Mouse (Mus musculus): Measurements from ENCODE around the gene Dqx1.

The Dqx1 gene

DNA sequence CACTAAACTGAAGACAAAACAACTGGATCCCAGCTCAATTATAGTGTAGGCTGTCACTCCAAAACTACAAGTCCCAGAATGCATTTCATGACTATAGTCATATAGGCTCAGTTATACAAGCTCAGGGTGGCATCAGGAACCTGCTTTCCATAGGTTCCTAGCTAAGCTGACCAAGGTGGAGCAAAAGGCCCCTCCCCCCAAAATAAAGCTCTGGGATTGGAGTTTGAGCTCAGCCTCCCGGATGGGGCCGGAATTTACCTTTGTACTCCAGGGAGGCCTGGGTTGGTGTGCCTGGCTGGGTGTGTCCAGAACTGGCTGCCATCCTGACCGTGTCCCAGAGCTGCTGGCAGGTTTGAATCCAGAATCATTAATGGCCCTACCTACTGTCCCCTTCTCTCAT lies at the start of gene Dqx1:
Gene Dqx1 (plus strand): TSS at position 55 of the 400 bp plus-strand sequence.
- no peak for DNase-seq

DNA sequence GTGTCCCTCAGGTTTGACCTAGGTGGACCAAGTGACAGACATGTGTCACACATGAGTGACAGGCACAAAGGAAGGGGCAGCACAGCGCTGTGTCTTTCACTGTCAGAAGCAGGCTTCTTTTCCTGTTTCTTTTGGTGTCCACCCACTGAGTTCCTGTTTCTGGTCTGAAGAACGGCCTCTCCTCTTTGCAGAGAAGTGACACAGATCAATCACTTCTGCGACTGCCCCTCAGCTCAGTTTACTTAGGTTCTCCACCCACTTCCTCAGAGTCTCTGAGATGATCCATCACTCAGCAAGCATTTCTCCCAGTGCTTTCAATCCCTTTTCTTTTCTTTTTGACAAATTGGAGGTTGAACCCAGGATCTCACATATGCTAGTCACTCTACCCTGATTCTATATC lies 49.0 kb upstream of the Dqx1 start:
- no peak for DNase-seq

DNA sequence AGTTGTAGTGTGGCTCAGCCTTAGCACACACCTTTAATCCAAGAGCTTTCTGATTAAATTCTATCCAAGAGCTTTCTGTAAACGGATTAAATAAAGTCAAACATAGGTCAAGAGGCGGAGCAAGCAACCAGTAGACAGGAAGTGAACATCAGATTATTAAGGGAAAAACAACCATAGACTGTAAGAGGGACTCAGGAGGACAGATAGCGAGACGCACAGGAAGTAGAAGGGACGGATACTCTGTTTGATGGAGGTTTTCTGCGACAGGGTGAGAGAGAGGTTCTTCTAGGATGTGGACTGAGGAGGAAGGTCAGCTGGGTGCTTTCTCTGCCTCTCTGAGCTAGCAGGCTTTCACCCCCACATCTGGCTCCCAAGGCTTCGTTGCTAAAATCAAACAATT lies 47.6 kb upstream of the Dqx1 start:
- DNase-seq, result no peak

DNA sequence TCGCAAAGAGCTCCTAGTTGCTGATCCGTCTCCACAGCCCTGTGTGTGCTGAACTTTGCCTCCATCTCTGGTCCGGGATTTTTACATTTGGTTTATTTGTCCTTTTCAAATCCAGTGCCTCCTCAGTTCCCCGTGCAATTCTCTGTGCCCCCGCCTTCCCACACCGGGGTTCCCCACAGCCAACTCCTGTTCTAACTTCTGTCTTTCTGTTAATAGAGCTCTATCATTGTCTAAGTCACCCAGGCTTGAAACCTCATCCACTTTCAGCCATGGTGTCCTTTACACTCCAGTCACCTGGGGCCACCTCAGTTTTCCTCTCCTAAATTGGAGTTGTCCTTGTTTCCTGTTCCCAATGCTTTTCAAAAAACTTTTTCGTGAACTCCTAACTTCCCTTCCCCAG lies 46.4 kb upstream of the Dqx1 start:
- DNase-seq, result no peak

DNA sequence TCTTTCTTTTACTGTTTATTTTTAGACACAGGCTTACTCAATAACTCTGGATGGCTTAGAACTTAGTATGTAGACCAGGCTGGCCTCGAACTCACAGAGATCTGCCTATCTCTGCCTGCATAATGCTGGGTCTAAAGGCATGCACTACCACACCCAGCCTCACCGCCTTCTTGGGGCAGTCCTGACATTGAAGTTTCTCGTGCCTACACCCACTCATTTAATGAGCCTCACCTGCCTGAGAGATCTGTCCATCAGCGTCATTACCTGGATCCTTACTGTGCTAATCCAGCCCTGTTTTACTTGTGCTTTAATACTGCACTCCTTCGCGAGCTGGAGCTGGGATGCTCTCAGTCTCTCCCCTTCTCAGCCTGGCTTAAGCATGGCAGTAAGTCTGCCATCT lies 45.9 kb upstream of the Dqx1 start:
- no peak for DNase-seq

DNA sequence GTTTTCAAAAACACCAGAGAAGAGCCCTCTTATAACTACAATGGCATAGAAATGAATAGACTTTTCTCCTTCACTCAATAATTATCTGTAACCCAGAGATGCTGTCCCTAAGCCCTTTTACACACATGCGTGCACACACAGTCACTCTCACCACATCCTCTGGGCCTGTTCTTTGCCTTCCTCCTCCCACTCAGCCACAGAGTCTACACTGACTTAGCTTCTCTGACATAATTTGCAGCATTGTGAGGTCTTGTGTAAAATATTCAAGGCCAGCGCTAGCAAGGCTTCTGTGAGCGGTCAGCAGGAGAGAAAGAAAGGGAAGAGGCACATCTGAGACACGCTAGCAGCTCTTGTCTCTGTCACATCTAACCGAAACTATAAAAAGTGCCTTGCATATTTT lies 44.2 kb upstream of the Dqx1 start:
- no peak for DNase-seq

DNA sequence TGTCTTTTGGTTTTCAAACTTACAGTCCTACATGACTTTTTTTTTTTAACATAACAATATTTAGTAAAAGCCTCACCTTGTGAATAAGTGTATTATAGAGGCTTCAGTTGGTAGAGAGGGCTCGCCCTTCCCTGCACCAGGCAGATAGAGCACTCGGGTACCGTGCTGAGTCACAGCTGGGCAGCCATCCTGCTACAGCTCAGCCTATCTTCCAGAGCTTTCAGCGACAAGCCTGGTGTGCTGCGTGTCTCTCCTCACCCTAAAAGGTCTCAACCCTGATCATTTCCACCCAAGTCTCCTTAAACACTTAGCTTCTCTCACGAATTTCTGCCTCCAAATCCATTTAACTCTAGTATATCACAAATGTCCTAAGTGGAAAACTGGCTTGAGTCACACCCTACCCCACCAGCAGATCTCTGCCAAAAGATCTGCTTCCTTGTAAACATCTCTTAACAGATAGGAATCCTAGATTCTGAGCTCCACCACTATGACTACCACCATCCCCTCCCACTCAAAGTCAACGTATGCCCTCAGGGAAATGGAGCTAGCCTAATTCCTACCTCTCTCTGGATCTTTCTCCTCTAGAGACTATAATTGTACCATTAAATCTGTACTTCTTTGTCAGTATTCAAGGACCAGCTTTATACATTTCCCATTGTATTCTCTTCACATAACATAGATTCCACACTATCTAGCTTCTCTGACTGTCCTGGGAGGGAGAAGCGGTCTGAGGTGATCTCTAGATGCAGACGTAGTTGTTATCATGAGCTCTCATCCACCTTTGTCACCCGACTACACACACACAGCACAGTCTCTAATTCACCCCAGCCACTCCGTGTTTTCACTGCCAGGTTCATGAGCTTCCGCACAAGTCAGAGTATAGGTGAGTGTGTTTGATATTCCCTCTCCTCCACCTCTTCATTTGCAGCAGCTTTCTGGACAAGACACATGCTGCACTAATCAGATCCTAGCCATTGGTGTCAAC lies 42.9 kb upstream of the Dqx1 start:
- no peak for DNase-seq

DNA sequence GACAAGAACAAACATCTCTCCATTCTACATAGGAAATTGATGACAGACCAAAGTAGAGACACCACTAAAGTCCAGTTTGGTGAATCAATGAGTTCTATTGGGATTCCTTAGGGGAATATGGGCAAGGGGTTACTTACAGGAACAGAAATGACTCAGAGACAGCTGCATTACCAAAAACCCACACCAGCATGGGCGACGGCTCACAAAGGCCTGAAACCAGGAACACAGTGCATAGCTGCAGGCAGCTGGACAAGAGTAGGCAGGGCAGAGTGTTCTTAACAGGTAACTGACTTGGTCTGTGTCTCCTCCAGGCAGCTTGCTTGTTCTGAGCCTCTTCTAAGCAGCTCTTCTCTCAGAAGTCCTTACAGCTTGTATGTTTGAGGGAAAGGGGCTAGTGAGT lies 41.9 kb upstream of the Dqx1 start:
- DNase-seq, result no peak

DNA sequence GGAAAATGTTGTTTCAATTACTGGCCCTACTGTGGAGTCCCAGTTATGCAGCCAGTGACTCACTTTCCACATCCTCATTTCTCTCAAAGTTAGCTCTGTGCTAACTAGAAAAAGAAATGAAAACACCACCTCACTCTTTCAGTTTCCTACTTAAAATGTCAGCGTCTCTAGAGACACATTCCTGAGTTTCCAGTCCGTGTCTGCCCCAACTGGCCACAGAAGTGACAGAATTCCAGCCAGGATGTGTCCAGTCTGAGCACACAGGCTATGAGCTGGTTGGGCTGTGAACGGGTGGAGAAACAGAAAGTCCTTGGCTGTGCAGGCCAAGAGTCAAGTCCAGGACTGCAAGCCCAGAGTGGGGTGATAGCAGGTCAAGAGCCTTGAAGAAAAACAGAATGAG lies 40.5 kb upstream of the Dqx1 start:
- DNase-seq, result no peak

DNA sequence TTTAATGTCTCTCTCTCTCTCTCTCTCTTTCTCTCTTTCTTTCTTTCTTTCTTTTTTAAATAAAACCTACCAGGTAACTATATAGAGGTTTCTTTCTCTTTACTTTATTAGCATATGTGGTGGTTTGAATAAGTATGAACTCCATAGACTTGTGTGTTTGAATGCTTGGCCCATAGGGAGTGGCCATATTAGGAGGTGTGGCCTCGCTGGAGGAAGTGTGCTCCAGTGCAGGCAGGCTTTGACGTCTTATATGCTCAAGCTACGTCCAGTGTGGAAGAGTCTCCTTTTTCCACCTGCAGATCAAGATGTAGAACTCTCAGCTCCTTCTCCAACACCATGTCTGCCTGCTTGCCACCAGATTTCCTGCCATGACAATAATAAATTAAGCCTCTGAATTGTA lies 38.6 kb upstream of the Dqx1 start:
- DNase-seq, result no peak

DNA sequence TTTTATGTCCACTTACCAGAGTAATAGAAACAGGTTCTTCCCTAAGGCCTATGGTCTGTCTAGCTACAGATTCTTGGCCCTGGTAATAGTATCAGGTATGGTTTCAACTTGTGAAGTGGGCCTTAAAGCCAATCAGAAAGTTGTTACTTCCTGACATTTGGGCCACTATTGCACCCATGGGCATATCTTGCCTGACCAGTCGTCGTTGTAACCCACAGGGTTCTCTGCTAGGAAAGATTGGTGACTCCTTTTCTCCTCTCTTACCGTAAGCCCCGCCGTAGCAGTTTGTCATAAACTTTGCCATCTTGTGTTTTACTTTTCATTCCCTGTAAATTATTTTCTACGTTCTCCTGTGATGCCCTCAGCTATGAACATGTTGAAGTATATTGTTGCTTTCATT lies 37.5 kb upstream of the Dqx1 start:
- DNase-seq, result no peak

DNA sequence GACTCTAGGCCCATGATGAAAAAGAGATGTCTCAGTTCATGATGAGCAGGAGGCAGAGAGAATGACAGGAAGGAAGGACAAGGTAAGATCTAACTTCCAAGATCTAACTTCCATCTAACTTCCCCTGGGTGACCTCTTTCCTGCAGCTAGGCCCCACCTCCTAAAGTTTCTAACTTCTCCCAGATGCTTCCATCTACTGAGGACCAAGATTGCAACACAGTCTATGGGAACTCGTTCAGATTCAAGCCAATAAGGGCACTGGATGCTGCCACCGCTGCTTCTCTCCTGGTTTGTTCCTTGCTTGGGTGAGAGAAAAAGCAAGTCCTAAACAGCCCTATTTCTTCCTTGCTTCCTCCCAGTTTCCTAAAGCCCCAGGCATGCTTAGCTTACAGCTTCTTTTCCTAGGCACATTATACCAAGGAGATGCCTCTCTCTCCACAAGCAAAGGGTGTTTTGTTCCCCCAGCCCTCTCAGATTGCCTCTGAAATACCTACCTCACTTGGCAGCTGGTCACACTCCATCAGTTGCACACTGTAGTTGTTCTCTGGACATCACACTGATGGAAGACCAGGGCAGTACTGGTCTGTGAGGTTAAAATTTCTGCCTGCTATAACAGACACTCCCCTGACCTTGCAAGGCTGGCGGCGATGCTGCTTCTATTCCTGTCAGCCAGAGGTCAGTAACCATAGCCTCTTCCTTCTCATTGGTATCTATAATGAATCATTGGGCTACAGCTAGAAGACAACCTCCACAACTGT lies 36.6 kb upstream of the Dqx1 start:
- DNase-seq, result no peak

DNA sequence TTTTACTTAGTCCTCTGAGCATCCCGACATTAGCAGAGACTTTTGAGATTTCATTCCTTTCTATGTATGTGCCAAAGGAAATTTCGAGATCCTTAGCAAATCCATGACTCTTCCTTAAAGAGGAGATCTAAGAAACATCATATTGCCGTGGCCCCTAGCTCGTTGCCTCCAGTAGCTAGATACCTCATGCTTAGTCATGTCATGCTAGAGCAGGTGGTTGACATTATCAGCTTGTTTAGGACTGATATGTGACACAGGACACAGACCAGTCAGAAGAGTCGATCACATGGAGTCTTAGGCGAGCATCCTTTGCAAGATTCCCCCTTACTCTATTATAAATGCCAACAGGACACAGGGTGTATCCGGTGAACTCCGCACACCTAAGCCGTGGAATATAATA lies 34.6 kb upstream of the Dqx1 start:
- no peak for DNase-seq

DNA sequence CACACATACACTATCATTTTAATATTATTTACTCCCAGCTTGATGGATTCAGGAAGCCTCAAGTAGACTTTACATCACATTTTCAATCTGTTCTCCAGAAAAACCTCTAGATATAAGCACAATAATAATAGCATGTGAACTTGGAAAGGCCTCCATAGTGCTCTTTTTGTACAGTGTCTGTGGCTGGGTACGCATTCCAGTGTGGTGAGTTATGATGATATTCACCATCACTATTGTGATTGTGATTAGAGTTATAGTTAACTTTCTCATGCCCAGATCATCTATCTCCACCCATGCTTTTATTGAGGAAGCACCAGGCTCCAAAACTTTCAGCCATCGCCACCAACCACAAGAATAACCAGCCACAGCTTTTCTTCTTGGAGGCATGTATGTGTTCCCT lies 33.9 kb upstream of the Dqx1 start:
- no peak for DNase-seq

DNA sequence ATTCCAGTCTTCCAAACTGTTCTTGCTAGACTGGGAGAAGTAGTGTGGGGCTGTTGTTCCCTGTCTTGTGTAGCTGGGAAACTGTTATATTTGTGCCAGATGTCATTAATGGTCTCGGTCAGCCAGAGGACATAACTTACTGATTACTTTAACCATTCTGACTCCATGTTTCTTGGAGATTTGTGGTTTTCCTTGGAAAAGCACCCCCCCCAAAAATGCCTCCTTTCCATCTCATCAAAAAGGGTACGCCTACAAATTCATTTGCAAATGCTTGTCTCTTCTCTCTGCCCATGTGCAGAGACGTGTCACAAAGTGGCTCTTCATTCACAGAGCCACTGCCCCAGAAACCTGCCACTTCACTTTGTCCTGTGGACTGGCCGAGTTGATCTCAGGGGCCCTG lies 33.2 kb upstream of the Dqx1 start:
- DNase-seq, result no peak

DNA sequence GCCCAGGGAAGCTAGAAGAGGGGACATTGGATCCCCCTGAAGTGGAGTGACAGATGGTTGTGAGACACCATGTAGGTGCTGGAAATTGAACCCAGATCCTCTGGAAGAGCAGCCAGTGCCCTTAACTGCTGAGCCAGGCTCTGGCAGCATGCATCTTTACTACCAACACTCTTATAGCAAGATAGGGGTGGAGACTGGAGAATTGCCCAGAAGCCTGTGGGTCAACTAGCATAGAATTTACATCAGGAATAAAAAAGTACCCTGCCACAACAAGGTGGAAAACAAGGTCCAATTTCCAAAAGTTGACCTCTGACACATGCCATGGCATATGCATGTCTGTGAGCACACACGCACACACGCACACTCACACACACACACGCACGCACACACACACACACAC lies 32.4 kb upstream of the Dqx1 start:
- DNase-seq, result no peak

DNA sequence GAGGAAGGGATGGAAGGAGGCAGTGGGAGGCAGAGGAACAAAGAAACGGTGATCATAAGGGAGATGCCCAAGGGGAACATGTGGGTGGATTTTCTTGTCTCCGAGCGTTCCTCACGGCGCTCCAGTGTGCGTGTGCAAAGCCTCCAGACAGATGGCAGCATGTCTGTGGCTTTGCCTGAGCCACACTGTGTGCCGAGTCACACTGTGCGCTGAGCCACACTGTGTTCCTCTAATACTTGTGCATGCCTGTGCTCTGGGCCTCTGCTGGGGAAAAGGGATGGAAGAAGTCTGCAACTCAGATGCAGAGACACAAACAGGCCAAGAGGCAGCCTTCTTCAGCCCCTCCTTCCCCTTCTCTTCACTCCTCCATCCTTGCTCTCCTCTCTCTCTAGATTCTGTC lies 30.4 kb upstream of the Dqx1 start:
- no peak for DNase-seq

DNA sequence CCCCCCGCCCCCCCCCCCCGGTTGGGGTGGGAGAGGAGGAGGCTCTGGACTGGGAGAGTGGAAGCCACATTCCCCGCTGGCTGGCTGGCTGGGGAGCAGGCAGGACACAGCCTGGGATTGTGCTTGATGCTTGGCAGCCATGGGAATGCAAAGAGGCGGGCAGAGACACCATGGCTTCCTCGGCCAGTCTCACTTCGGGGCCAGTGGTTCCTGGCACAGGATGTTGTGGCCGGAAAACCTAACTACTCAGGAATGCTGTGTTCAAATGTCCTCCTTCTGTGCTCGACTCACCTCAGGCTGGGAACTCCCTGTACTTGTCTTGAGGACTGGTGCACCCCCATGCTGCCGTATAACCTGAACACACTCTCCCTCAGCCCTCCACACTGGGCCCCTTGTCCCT lies 29.9 kb upstream of the Dqx1 start:
- no peak for DNase-seq

DNA sequence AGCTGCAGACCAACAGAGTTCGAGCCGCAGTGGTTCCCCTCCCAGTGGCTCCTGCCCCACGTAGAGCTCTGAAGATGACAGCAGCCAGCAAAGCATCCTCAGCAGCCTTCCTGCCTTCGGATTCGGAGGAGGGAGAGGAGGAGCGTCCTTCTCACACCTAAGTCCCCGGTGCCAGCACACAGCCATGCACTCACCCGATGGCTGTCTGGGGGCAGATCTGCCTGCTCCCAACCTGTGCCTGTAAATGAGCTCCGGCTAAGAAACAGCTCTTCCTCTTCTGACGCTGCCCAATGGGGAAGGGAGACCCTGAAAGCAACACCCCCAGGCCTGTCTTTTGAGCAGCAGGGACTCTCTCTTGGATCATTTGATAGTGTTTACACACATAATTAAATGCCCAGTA lies 27.9 kb upstream of the Dqx1 start:
- DNase-seq, result no peak

DNA sequence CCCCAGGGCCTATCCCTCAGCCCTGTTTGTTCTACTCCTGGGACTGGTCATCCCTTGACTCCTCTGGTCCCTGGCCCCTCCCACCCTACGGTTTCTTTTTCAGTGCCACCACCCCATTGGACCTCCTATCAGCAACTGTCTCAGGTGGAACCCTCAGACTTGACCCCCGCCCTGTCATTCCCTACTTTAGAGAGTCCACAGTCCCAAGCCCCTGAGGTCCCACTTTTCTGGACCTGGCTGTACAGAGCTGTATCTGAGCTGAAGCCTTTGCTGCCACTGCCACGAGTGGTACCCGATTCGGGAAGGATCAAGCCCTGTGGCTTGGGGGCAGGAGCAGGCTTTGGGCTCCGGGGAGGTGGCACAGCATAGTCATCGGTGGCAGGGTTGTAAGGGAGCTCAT lies 26.5 kb upstream of the Dqx1 start:
- no peak for DNase-seq

DNA sequence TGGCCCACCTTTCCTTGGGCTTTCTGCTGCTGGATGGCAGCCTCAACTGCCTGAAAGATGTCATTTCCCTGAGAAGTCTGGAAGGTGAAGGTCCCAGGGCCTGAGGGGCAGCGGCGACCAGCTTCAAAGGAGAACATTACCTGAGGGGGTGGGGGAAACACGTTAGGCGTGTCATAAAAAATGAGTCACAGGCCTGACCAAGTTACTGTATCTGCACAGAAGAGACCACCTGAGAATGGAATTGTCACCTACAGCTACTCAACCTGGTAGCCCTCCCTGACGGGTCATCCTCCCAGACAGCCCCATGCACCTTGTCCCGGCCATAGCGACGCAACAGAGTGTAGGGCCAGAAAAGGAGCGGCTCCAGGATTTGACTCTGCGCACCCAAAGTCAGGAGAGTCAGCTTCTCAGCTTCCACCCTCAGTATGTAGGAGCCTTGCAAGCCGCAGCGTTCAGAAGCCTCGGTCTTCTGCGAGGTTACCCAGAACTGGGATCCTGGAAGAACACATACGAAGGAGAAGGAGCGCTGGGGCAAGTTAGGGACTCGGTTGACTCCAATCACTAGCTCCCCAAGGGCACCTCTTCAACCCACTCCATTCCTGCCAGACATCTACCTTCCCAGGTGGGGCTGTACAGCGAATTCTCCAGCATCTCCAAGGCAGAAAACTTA lies 25.6 kb upstream of the Dqx1 start:
- no peak for DNase-seq

DNA sequence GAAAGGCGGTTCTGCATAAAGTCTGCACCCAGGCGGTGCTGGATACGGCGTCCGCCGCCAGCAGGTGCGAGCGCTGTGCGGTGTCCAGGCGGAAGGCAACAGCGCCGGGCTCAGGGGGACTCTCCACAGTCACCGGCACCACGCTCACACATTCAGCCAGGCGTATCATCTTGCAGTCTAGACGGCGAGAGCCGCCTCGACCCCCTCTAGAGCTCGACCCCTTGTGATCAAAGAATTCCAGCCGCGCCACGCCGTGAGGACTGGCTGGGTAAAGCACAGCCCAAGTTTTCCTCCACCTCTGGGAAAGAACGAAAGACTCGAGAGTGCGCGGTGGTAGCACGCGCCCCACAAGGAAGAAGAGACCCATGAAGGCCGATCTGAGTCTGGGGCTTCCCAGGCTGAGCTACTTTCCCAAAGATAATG lies 24.9 kb upstream of the Dqx1 start:
- DNase-seq, result peak; percentile 74
